Mouse (Mus musculus) limb, embryonic 12.5 days (tissue): ENCODE results near the gene Vangl1. TPM values are rescaled to one million over a fixed set of nuclear protein-coding genes. Genes with fewer than 3 reads are reported as not detected.

Source experiments
- ATAC-seq: fragments of 200-750 bp; cut with Nextera tagmentation; 2 replicates; pipeline ENCODE4 v1.8.0; 2017; ENCODE audit warnings: low read depth, moderate TSS enrichment; ENCODE audit not compliant: insufficient number of reproducible peaks, insufficient read depth, low FRiP score, low TSS enrichment
- H3K27ac ChIP-seq: fragments of 300-500 bp; sonication (generic); 2 replicates; pipeline ENCODE4 v1.5.1; 2016; ENCODE audit warnings: mild to moderate bottlenecking, moderate library complexity
- H3K27me3 ChIP-seq: fragments of 300-500 bp; sonication (generic); 2 replicates; pipeline ENCODE4 v1.6.1; 2016; ENCODE audit warnings: mild to moderate bottlenecking, moderate library complexity
- H3K36me3 ChIP-seq: fragments of 300-500 bp; sonication (generic); 2 replicates; pipeline ENCODE4 v1.6.1; 2016; ENCODE audit warnings: mild to moderate bottlenecking, moderate library complexity
- H3K4me1 ChIP-seq: fragments of 300-500 bp; sonication (generic); replicated peaks from 2 replicates; pipeline ENCODE4 v1.6.1; 2016
- H3K4me2 ChIP-seq: fragments of 300-500 bp; sonication (generic); 2 replicates; pipeline ENCODE4 v1.6.1; 2016; ENCODE audit warnings: mild to moderate bottlenecking, moderate library complexity
- H3K4me3 ChIP-seq: fragments of 300-500 bp; sonication (generic); replicated peaks from 2 replicates; pipeline ENCODE4 v1.5.1; 2016; ENCODE audit warnings: mild to moderate bottlenecking
- H3K9ac ChIP-seq: fragments of 300-500 bp; sonication (generic); replicated peaks from 2 replicates; pipeline ENCODE4 v1.6.1; 2016; ENCODE audit warnings: mild to moderate bottlenecking, moderate library complexity
- H3K9me3 ChIP-seq: fragments of 300-500 bp; sonication (generic); 2 replicates; pipeline ENCODE4 v1.6.1; 2016; ENCODE audit warnings: mild to moderate bottlenecking, moderate library complexity
- WGBS: fragments of 180-500 bp; shearing (Covaris S2); methylation state at CpG from one replicate; pipeline ENCODE4 v1.1.7; 2016; 5-methylcytosine and 5-hydroxymethylcytosine counted together
- polyA plus RNA-seq: library from polyadenylated mRNA; unstranded; fragments of >200 nt; fragmentation: Nextera tagmentation; extraction: Ambion mirVana; gene quantifications from 2 replicates; pipeline ENCODE4 v1.2.1, GENCODE M21; 2016

Gene Vangl1
- polyA plus RNA-seq, 1 experiment from 2014 or later, result 15.4 TPM

DNA sequence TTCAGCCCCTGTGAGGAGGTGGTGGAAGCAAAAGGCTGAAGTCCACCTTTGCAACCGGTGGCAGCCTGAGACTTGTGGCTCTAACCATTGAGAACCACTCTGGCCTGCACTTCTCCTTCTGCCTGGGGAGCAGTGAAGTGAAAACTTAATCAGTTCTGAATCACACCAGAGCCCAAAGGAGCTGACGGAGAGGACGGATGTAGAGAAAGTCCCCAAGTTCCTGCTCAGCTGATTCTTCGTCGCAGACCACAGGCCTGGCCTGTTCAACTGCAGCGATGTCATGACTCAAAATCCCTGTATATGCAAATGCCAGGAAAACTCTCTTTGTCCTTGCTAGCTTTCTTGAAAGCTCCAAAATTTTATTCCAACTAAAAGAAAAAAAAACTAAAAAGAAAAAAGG lies 80.8 kb downstream of the Vangl1 start:
- Histone ChIP-seq H3K36me3 (no peaks in the 10 kb centered on the region), H3K9ac (no peak overlapping the region), H3K4me2 (no peak overlapping the region), H3K27me3 (no peaks in the 10 kb centered on the region), H3K9me3 (no peaks in the 10 kb centered on the region), H3K4me1 (no peaks in the 10 kb centered on the region), H3K27ac (no peak overlapping the region), H3K4me3 (no peak overlapping the region)
- ATAC-seq, result no peak
- 88% methylated on average over 6 of the region's 6 CpGs for WGBS

DNA sequence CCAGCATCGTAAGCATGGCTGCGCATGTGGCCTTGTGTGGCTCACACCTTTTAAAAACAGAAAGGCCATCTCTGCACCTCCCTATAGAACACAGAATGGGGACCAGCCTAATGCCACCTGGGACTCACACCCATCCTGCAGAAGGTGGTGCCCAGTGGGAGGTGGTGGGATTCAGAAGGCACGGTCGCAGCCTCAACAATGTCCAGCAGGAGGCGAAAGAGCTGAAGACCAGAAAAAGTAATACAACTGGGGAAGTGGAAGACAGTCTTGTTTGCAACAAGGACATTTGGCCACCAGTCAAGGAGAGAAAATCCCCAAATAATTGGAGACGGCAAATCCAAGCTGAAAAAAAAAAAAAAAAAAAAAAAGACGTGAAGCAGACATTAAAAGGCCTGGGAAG lies 82.4 kb downstream of the Vangl1 start:
- no peak for ATAC-seq
- WGBS, result 70% methylated on average over 7 of the region's 7 CpGs
- Histone ChIP-seq H3K4me2 (no peak overlapping the region), H3K27ac (no peak overlapping the region), H3K4me1 (no peaks in the 10 kb centered on the region), H3K36me3 (no peaks in the 10 kb centered on the region), H3K4me3 (no peak overlapping the region), H3K9ac (no peak overlapping the region), H3K27me3 (no peaks in the 10 kb centered on the region), H3K9me3 (no peaks in the 10 kb centered on the region)

DNA sequence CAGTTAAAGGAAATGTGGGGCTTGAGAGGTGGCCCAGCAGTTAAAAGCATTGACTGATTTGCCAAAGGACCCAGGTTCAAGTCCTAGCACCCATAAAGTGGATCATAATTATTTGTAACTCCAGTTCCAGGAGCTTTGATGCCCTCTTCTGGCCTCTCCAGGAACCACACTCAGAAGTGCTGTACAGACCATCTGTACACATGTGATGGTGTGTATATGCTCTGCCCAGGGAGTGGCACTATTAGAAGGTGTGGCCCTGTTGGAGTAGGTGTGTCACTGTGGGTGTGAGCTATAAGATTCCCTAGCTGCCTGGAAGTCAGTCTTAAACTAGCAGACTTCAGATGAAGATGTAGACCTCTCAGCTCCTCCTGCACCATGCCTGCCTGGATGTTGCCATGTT lies 83.5 kb downstream of the Vangl1 start:
- Histone ChIP-seq H3K9me3 (no peaks in the 10 kb centered on the region), H3K4me2 (no peak overlapping the region), H3K4me3 (no peak overlapping the region), H3K9ac (no peak overlapping the region), H3K27me3 (no peaks in the 10 kb centered on the region), H3K4me1 (no peaks in the 10 kb centered on the region), H3K27ac (no peak overlapping the region), H3K36me3 (no peaks in the 10 kb centered on the region)
- ATAC-seq, result no peak

DNA sequence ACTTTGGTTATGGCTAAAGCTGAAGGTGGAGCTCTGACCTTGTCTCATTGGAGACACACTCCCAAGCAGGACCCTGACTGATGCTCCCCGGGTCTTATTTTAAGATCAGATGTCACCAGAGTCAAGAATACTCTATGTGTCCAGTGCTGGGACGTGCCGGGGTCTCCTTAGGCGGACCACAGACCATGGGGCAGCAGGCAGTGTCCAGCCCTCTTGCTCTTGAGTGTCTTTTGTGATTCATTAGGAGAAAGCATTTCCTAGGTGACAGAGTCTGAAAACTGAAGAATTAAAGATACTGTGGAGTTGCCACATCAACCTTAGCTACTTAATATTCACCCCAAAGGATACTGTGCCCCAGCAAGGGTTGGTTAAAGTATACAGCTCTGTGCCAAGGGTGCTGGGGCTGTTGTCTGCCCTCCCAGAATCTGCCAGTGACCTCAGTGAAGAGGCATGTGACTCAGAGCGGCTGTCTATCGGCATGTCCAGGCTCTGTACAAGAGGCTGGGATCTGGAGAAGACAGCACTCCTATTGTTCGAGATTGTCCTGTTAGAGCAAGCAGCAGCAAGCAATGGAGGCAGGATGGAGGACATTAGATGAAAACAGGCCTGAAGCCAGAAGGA lies 92.4 kb downstream of the Vangl1 start:
- Histone ChIP-seq H3K9me3 (no peaks in the 10 kb centered on the region), H3K27ac (no peak overlapping the region), H3K4me3 (no peak overlapping the region), H3K27me3 (no peaks in the 10 kb centered on the region), H3K9ac (no peak overlapping the region), H3K4me1 (no peaks in the 10 kb centered on the region), H3K4me2 (no peak overlapping the region), H3K36me3 (no peaks in the 10 kb centered on the region)
- 82% methylated on average over 7 of the region's 7 CpGs for WGBS
- no peak for ATAC-seq

DNA sequence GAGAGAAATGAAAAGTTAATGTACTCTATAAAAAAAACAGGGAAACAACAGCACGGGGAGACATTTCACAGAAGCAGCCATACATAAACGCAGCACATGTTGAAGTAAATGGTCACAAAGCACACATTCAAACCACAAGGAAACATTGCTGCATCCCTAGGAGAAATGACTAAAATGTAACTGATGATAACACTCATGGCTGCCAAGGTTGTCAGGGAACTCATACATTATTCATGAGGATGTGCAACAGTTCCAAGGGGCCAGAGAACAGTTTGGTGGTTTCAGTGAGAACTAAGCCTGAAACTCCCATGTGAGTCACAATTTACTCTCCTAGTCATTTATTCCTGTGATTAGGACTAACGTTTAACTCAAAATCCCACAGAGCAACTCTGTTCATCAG lies 96.3 kb downstream of the Vangl1 start:
- Histone ChIP-seq H3K4me1 (no peaks in the 10 kb centered on the region), H3K36me3 (no peaks in the 10 kb centered on the region), H3K27me3 (no peaks in the 10 kb centered on the region), H3K4me2 (no peak overlapping the region), H3K9ac (no peak overlapping the region), H3K9me3 (no peaks in the 10 kb centered on the region), H3K4me3 (no peak overlapping the region), H3K27ac (no peak overlapping the region)
- 78% methylated on average over 3 of the region's 3 CpGs for WGBS
- no peak for ATAC-seq

DNA sequence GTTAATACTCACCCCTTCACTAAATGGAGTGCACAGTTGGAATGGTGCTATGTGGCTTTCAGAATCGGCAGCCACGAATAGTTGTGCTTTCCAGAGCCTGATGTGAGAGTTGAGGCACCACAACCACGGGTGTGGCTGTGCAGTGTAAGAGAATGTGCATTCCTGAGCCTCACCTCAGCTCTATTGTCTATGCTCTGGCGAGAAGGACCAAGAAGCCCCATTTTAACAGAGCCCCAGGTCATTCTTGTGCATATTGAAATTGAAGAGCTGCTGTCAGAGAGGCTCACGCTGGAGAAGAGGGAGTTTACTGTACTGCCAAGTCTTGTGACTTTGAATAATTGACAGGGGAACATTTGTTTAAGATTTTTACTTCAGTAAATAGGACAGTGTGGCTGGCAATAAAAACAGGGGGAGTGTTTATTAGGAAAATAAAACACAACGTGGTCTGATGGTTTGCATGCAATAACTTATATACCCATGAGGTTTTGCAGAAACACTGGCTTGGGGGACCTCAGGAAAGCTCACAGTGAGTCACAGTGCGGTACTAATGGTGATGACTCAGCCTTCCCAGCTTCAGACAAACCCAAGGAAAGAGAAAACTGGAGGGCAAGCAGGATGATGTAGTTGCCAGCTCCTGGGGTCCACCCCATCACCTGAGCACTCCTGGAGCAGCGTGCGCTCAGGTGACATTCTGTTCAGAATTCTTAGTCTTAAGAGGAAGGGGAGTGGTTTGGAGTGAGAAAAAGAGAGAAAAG lies 100.5 kb downstream of the Vangl1 start:
- Histone ChIP-seq H3K27ac (no peak overlapping the region), H3K4me3 (no peak overlapping the region), H3K4me1 (peaks cover 6% of the 10 kb centered on the region), H3K36me3 (no peaks in the 10 kb centered on the region), H3K4me2 (no peak overlapping the region), H3K9me3 (no peaks in the 10 kb centered on the region), H3K9ac (no peak overlapping the region), H3K27me3 (peaks cover 15% of the 10 kb centered on the region; the same call in 1 of the 2 replicates)
- no peak for ATAC-seq
- 68% methylated on average over 9 of the region's 9 CpGs for WGBS

Other genes with a start within 250 kb of the Vangl1 start
- 0.15 and 0.25 TPM in 2 replicates for gene Nhlh2, start 194.6 kb downstream of the Vangl1 start, polyA plus RNA-seq
- 15.6 and 18.5 TPM in 2 replicates for gene Casq2, start 118.3 kb downstream of the Vangl1 start, polyA plus RNA-seq